In the genomic region with DNA sequence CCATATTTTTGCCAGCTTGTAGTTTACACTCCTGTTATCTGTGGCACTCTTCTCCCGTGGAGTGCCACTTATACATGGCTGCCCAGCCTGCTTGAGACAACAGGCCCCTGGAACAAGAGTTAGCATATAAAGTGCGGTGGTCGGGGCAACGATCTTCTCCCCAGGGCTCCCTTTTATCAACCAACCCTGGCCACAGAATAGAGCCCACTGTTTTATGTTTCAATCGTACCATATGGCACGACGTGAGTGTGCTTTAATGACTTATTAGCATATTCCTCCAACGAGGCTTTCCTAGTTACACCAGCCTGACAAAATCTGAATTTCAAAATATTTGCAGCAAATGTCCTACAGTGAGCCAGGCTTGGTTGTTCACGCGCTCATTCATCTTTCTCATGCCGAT, we compare ENCODE assay signal across 22 mouse cellular contexts. TPM values are rescaled to one million over a fixed set of nuclear protein-coding genes. Genes with fewer than 3 reads are reported as not detected.
DNase-seq lines count a peak whose midpoint lies in the region; ATAC-seq and TF ChIP-seq lines count a peak whose summit lies in the region.
"Had no signal": no experiment of that assay in that cellular context is flagged by ENCODE, and none has a peak within 500 bp of the region (broad histone marks: within the 10 kb centered on the region; RNA-seq: fewer than 3 reads in every experiment).

No protein-coding gene starts in this region.

- no peak for ATAC-seq in forebrain, embryonic 11.5 days (replicated peaks; ENCODE audit: low FRiP score)
- no peak for ATAC-seq in hindbrain, embryonic 13.5 days (ENCODE audit: low FRiP score)
- ATAC-seq in midbrain, embryonic 14.5 days (ENCODE audit: low FRiP score, low TSS enrichment), result peak; percentile 60; the same call in 1 of the 2 replicates
- ATAC-seq: activated CD4-positive, CD25-positive, alpha-beta regulatory T cell, adult 4 months; Patski had no signal

- H3K4me1 ChIP-seq in forebrain, embryonic 11.5 days (replicated peaks; ENCODE audit: control insufficient read depth, insufficient read depth, low read length), result peaks cover 2% of the 10 kb centered on the region; the same call in 1 of the 2 replicates
- peaks cover 31% of the 10 kb centered on the region for H3K4me1 ChIP-seq in hindbrain, embryonic 13.5 days (replicated peaks)
- H3K4me1 ChIP-seq in midbrain, embryonic 14.5 days (ENCODE audit: control insufficient read depth, insufficient read depth, low read length), result peaks cover 19% of the 10 kb centered on the region; the same call in 1 of the 2 replicates
- H3K4me1 ChIP-seq: embryonic facial prominence, embryonic 15.5 days had no signal

- DNase-seq in brain, embryonic 14.5 days (ENCODE audit: low read depth), result peak; percentile 90
- DNase-seq in forebrain, embryonic 11.5 days (ENCODE audit: low spot score), result no peak
- DNase-seq in midbrain, embryonic 14.5 days, result peak; percentile 71
- no peak for DNase-seq in adrenal gland, postnatal 25 days
- DNase-seq in heart, postnatal 10 days, result no peak
- no peak for DNase-seq in kidney, postnatal 10 days
- DNase-seq: cerebellum, adult 9-11 months; gastrocnemius, postnatal 10 days; heart, adult 2 months; liver; lung, adult 18-20 months had no signal

- H3K9ac ChIP-seq in forebrain, embryonic 11.5 days (ENCODE audit: low read length), result no peak overlapping the region
- no peak overlapping the region for H3K9ac ChIP-seq in hindbrain, embryonic 13.5 days
- H3K9ac ChIP-seq in midbrain, embryonic 14.5 days (replicated peaks; ENCODE audit: low read length), result no peak overlapping the region
- H3K9ac ChIP-seq: embryonic facial prominence, embryonic 15.5 days had no signal

- intact Hi-C loops in heart, postnatal 10 days (cut with DNase I), result no loop called here

- H3K4me3 ChIP-seq in forebrain, embryonic 11.5 days (ENCODE audit: low read depth, low read length), result no peak overlapping the region
- no peak overlapping the region for H3K4me3 ChIP-seq in hindbrain, embryonic 13.5 days
- no peak overlapping the region for H3K4me3 ChIP-seq in midbrain, embryonic 14.5 days (replicated peaks; ENCODE audit: low read depth, low read length)
- H3K4me3 ChIP-seq: embryonic facial prominence, embryonic 15.5 days; heart, adult 2 months had no signal

- H3K27ac ChIP-seq in forebrain, embryonic 11.5 days (ENCODE audit: low read depth, low read length), result peak overlapping the region; percentile 5; the same call in 1 of the 2 replicates
- H3K27ac ChIP-seq in hindbrain, embryonic 13.5 days, result peak overlapping the region; percentile 48; the same call in 1 of the 2 replicates
- H3K27ac ChIP-seq in midbrain, embryonic 14.5 days (replicated peaks; ENCODE audit: low read depth, low read length), result peak overlapping the region; percentile 70
- H3K27ac ChIP-seq: embryonic facial prominence, embryonic 15.5 days; heart, adult 2 months had no signal

- no peaks in the 10 kb centered on the region for H3K9me3 ChIP-seq in forebrain, embryonic 11.5 days (ENCODE audit: control insufficient read depth, low read length)
- no peaks in the 10 kb centered on the region for H3K9me3 ChIP-seq in hindbrain, embryonic 13.5 days
- no peaks in the 10 kb centered on the region for H3K9me3 ChIP-seq in midbrain, embryonic 14.5 days (ENCODE audit: control insufficient read depth, low read length)
- H3K9me3 ChIP-seq: embryonic facial prominence, embryonic 15.5 days had no signal

- no peak overlapping the region for H3K4me2 ChIP-seq in forebrain, embryonic 11.5 days (ENCODE audit: low read depth, low read length, severe bottlenecking)
- no peak overlapping the region for H3K4me2 ChIP-seq in hindbrain, embryonic 13.5 days
- peak overlapping the region; percentile 27; the same call in 1 of the 2 replicates for H3K4me2 ChIP-seq in midbrain, embryonic 14.5 days (ENCODE audit: low read length)
- H3K4me2 ChIP-seq: embryonic facial prominence, embryonic 15.5 days had no signal

- H3K36me3 ChIP-seq in forebrain, embryonic 11.5 days (ENCODE audit: control insufficient read depth, insufficient read depth, low read length), result no peaks in the 10 kb centered on the region
- no peaks in the 10 kb centered on the region for H3K36me3 ChIP-seq in hindbrain, embryonic 13.5 days
- no peaks in the 10 kb centered on the region for H3K36me3 ChIP-seq in midbrain, embryonic 14.5 days (ENCODE audit: control insufficient read depth, insufficient read depth, low read length)
- H3K36me3 ChIP-seq: embryonic facial prominence, embryonic 15.5 days had no signal

- TF ChIP-seq CTCF in brain, embryonic 14.5 days (IDR thresholded peaks at IDR 0.05; ENCODE audit: borderline replicate concordance, extremely low read depth, insufficient read depth, insufficient read length), result no peak

- no peaks in the 10 kb centered on the region for H3K27me3 ChIP-seq in forebrain, embryonic 11.5 days (ENCODE audit: control insufficient read depth, insufficient read depth, low read length)
- no peaks in the 10 kb centered on the region for H3K27me3 ChIP-seq in hindbrain, embryonic 13.5 days
- no peaks in the 10 kb centered on the region for H3K27me3 ChIP-seq in midbrain, embryonic 14.5 days (ENCODE audit: control insufficient read depth, insufficient read depth, low read length)
- H3K27me3 ChIP-seq: embryonic facial prominence, embryonic 15.5 days; Patski had no signal

- no peak for TF ChIP-seq POLR2A in brain, embryonic 14.5 days (IDR thresholded peaks at IDR 0.05; ENCODE audit: borderline replicate concordance, extremely low read depth, insufficient read depth, insufficient read length, poor library complexity, severe bottlenecking)

- 50% methylated on average over 11 of the region's 11 CpGs for WGBS in forebrain, embryonic 11.5 days
- WGBS in hindbrain, embryonic 13.5 days, result 18% methylated on average over 11 of the region's 11 CpGs
- WGBS in midbrain, embryonic 14.5 days, result 14% methylated on average over 11 of the region's 11 CpGs

RNA-seq across cellular contexts. Expression of a gene that starts 53.2 kb away (rescaled TPM):
- 1.5 and 3.7 TPM in 2 replicates for polyA plus RNA-seq in brain, embryonic 14.5 days (2012; rRNA removed)
- polyA plus RNA-seq in forebrain, embryonic 11.5 days (2014; fragmentation: Nextera tagmentation; extraction: Ambion mirVana), result not detected in 2 replicates
- 3.5 and 3.7 TPM in 2 replicates for polyA plus RNA-seq in hindbrain, embryonic 13.5 days (2015; fragmentation: Nextera tagmentation; extraction: Ambion mirVana)
- 1.3 and 1.5 TPM in 2 replicates for polyA plus RNA-seq in midbrain, embryonic 14.5 days (2014; fragmentation: Nextera tagmentation; extraction: Ambion mirVana)
- total RNA-seq in adrenal gland, postnatal 25 days (2021), result not detected in 2 replicates
- not detected for total RNA-seq in heart, postnatal 10 days (2021)
- total RNA-seq: adrenal gland, postnatal 4 days; gastrocnemius, postnatal 10 days; heart, adult 2 months; layer of hippocampus, postnatal 36 days; left cerebral cortex, postnatal 25 days; neutrophil, adult 5-6 weeks had no signal
- polyA plus RNA-seq: activated CD4-positive, CD25-positive, alpha-beta regulatory T cell, adult 4 months; embryonic facial prominence, embryonic 15.5 days; heart, adult 2 months; heart, embryonic 16.5 days; kidney, embryonic 14.5 days; large intestine, adult 2 months; Patski had no signal

Comparison
In these comparisons a context has a peak if more than half of its experiments do, and no peak if none do; other contexts are left out.
1. DNase-seq: peak in brain, embryonic 14.5 days (single experiment) and midbrain, embryonic 14.5 days (single experiment); none in forebrain, embryonic 11.5 days (single experiment), adrenal gland, postnatal 25 days (single experiment), heart, postnatal 10 days (0 of 2) and kidney, postnatal 10 days (single experiment).
2. H3K27ac ChIP-seq: peak in every context shown above with its lines; median percentile 70 in midbrain, embryonic 14.5 days; 48 in hindbrain, embryonic 13.5 days; 5 in forebrain, embryonic 11.5 days.